Mouse (Mus musculus): Measurements from ENCODE around the gene Apex1.
"Not testable (repeated sequence)": the region's sequence is repeated elsewhere in the genome, so short reads cannot be mapped to it uniquely, and the experiment has no call there.

Apex1 gene

GRCm38 (mm10) chr14:50973054-50973453 lies 48.3 kb downstream of the Apex1 start:
- DNase-seq: not testable (repeated sequence)

GRCm38 (mm10) chr14:50973700-50974099 lies 48.9 kb downstream of the Apex1 start:
- DNase-seq: no peak

- DNase-seq: no peak
These were observed 50.2 kb downstream of the Apex1 start for GRCm38 (mm10) chr14:50975001-50975400.

- no peak for DNase-seq
These were observed 51.9 kb downstream of the Apex1 start for GRCm38 (mm10) chr14:50976674-50977073.
